Mouse (Mus musculus) liver, adult 2 months (tissue): Measurements from ENCODE around the gene Scyl3. TPM values are rescaled to one million over a fixed set of nuclear protein-coding genes. Genes with fewer than 3 reads are reported as not detected.
A peak's percentile ranks its signal among the peaks of the same experiment; 100 is the strongest.

ENCODE experiments used
- DNase-seq: peaks from one replicate; pipeline ENCODE4 v3.0.0-alpha.2; 2011; ENCODE audit warnings: low read depth, low spot score; ENCODE audit errors: extremely low read depth
- H3K27ac ChIP-seq: fragments of 200-500 bp; replicated peaks from 2 replicates; pipeline ENCODE4 v1.5.1; 2012; ENCODE audit warnings: low read depth, mild to moderate bottlenecking, control low read depth, inconsistent platforms, low read length; ENCODE audit not compliant: insufficient read depth
- H3K27me3 ChIP-seq: fragments of 200-500 bp; 2 replicates; pipeline ENCODE4 v1.6.1; 2012; ENCODE audit warnings: mild to moderate bottlenecking, moderate library complexity, low read length, inconsistent platforms; ENCODE audit not compliant: control insufficient read depth, insufficient read depth
- H3K36me3 ChIP-seq: fragments of 200-500 bp; 2 replicates; pipeline ENCODE4 v1.6.1; 2012; ENCODE audit warnings: low read length, inconsistent platforms; ENCODE audit not compliant: control insufficient read depth, insufficient read depth
- H3K4me1 ChIP-seq: fragments of 200-500 bp; 2 replicates; pipeline ENCODE4 v1.6.1; 2011; ENCODE audit warnings: low read length; ENCODE audit not compliant: control insufficient read depth, insufficient read depth
- H3K4me3 ChIP-seq: fragments of 200-500 bp; 2 replicates; pipeline ENCODE4 v1.5.1; 2011; ENCODE audit warnings: low read depth, mild to moderate bottlenecking, control low read depth, low read length, moderate library complexity; ENCODE audit not compliant: insufficient read depth
- H3K79me2 ChIP-seq: fragments of 200-500 bp; 2 replicates; pipeline ENCODE4 v1.6.1; 2012; ENCODE audit warnings: inconsistent platforms, mild to moderate bottlenecking, low read length, moderate library complexity; ENCODE audit not compliant: control insufficient read depth, insufficient read depth
- H3K9ac ChIP-seq: fragments of 200-500 bp; 2 replicates; pipeline ENCODE4 v1.6.1; 2012; ENCODE audit warnings: low read depth, mild to moderate bottlenecking, control low read depth, inconsistent platforms, low read length
- CTCF ChIP-seq: fragments of 200-500 bp; IDR thresholded peaks from 2 replicates; pipeline ENCODE4 v1.5.1; 2011; ENCODE audit warnings: low read depth, low read length, control low read depth
- POLR2A ChIP-seq: fragments of 200-500 bp; IDR thresholded peaks from 2 replicates; pipeline ENCODE4 v1.6.1; 2011; ENCODE audit warnings: low read length, control low read depth; ENCODE audit not compliant: insufficient read depth; ENCODE audit errors: extremely low read depth
- WGBS: fragments of 180-500 bp; shearing (Covaris S2); methylation state at CpG from one replicate; pipeline ENCODE4 v1.1.7; 2018; 5-methylcytosine and 5-hydroxymethylcytosine counted together
- polyA plus RNA-seq: library from polyadenylated mRNA; depleted of rRNA; stranded (reverse); fragments of >200 nt; gene quantifications from 2 replicates; pipeline ENCODE4 v1.2.3, GENCODE M21; 2012
- total RNA-seq: library from RNA; depleted of rRNA; stranded (reverse); fragments of >200 nt; gene quantifications from 2 replicates; pipeline ENCODE4 v1.2.3, GENCODE M21; 2014

The Scyl3 gene
- total and polyA plus RNA-seq, 2 experiments = 7.0 to 9.6 TPM

GRCm38 (mm10) chr1:163911981-163912380 lies 16.9 kb upstream of the Scyl3 start:
- 92% methylated on average over 11 of the region's 11 CpGs for WGBS
- TF ChIP-seq CTCF (no peak), POLR2A (no peak)
- no peak for DNase-seq
- H3K79me2 ChIP-seq = no peaks in the 10 kb centered on the region
- H3K27ac ChIP-seq = no peak overlapping the region
- no peak overlapping the region for H3K9ac ChIP-seq
- no peak overlapping the region for H3K4me3 ChIP-seq
- no peaks in the 10 kb centered on the region for H3K36me3 ChIP-seq
- no peaks in the 10 kb centered on the region for H3K4me1 ChIP-seq
- no peaks in the 10 kb centered on the region for H3K27me3 ChIP-seq

DNA sequence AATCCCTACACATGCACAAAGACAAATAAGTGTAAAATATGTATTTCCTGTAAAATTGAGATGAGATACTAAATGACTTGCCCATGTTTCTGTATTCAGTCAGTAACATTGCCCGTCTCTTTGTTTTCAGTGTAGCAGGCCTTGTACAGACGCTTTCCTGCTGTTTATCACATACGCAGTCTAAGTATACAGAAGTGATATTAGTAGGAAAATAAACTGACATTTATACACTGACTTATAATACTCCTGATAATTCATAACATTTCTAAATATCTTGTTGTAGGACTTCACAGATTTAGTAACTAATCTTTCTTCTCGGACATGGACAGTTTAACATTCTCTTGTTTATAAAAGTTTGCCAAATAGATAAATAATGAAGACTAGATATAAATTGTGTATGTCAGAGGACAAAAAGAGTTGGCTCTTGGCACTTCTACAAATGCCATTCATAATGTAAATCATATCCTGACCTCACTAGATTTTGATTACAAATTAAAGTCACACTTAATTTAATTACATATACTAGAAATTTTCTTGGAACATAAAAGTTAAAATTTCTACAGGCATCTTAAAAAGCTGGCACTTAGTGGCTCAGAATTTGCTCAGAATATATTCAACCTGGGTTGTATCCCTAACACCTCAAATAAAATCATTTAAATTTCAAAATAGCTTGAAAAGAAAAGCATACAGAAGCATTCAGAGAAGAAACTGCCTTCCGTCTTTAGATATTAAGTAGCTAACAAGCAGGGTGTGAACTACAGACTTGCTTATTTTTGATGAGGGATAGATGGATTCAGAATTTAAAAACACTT lies 11.3 kb upstream of the Scyl3 start:
- DNase-seq = no peak
- H3K4me3 ChIP-seq = no peak overlapping the region
- H3K79me2 ChIP-seq = no peaks in the 10 kb centered on the region
- H3K27ac ChIP-seq = no peak overlapping the region
- WGBS = 88% methylated on average over 5 of the region's 5 CpGs
- H3K36me3 ChIP-seq = no peaks in the 10 kb centered on the region
- no peak overlapping the region for H3K9ac ChIP-seq
- no peak for TF ChIP-seq POLR2A
- no peak for TF ChIP-seq CTCF
- H3K4me1 ChIP-seq = no peaks in the 10 kb centered on the region; the same call in 1 of the 2 replicates
- no peaks in the 10 kb centered on the region for H3K27me3 ChIP-seq

DNA sequence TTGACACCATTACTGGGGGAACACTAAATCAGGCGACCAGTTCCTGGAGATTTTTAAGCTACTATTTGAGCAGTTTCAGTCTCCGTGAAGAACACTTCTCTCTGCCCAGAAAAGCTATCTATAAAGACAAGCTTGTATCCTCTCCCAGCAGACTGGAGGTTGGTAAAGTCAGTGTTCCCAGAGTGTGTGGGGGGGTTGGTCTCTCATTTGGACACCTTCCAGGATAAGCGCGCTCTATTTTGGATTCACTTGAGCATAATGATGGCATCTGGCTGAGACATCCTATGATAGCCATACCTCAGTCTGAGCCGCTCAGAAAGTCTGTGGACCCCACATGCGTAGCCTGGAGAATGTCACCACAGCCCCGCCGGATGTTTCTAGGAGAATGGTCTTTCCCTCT lies 4.8 kb upstream of the Scyl3 start:
- DNase-seq = no peak
- H3K79me2 ChIP-seq = no peaks in the 10 kb centered on the region
- H3K27ac ChIP-seq = no peak overlapping the region
- H3K9ac ChIP-seq = no peak overlapping the region
- H3K36me3 ChIP-seq = no peaks in the 10 kb centered on the region
- WGBS = 83% methylated on average over 8 of the region's 8 CpGs
- no peak overlapping the region for H3K4me3 ChIP-seq
- no peaks in the 10 kb centered on the region; the same call in 1 of the 2 replicates for H3K4me1 ChIP-seq
- TF ChIP-seq CTCF (no peak), POLR2A (no peak)
- no peaks in the 10 kb centered on the region for H3K27me3 ChIP-seq

DNA sequence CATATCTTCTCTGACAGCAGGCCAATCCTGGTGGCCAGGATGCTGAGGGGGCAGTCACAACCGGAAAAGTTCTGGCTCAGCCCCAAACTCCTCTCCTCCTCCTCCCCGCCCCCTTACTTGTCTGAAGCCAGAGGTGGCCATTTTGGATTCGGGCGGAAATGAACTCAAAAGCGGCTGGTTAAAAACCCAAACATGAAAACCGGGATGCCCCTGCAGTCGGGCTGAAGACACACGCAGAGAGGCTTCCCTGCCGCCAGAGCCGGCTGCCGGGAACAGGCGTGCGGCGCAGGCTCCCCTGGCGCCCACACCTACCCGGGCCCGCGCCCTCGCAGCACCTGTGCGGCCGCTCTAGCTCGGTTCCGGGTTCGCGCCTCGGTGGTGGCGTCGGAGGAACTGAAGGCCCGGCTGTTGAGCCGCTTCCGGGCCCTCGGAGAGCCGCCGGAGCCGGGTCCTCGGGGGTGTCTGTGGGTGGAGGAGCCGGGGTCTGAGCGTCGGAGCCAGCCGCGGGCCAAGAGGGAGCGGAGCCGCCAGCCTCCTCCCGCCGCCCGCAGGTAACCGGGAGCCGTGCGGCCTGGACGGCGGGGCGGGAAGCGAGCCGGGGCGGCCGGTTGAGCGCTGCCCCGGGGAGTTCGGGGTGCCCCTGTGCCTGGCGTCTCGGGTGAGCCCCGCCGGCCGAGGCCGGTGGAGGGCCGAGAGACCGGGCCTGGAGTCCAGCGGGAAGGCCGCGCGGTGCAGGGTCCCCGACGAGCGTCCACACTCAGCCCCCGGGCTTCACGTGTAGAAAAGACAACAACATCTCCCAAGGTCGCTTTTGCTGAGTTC lies 947 bp downstream of the Scyl3 start:
- WGBS = under 1% methylated on average over 77 of the region's 77 CpGs

GRCm38 (mm10) chr1:163930458-163930794 lies 1.5 kb downstream of the Scyl3 start:
- TF ChIP-seq POLR2A (no peak), CTCF (no peak)
- Histone ChIP-seq H3K9ac (peak overlapping the region; percentile 96), H3K27ac (peak overlapping the region; percentile 96), H3K4me1 (peaks cover 8% of the 10 kb centered on the region), H3K27me3 (no peaks in the 10 kb centered on the region), H3K36me3 (peaks cover 21% of the 10 kb centered on the region), H3K79me2 (peaks cover 18% of the 10 kb centered on the region), H3K4me3 (peak overlapping the region; percentile 99)
- under 1% methylated on average over 12 of the region's 12 CpGs for WGBS
- peak; percentile 61 for DNase-seq

More for the DNA sequence above, 947 bp downstream of the Scyl3 start:
- peaks cover 8% of the 10 kb centered on the region for H3K4me1 ChIP-seq
- H3K27ac ChIP-seq = peak overlapping the region; percentile 96
- TF ChIP-seq POLR2A (0 out of 2 replicates have a peak, but pooled peaks have one; percentile 33), CTCF (no peak)
- peak; percentile 77 for DNase-seq
- H3K9ac ChIP-seq = peak overlapping the region; percentile 96
- H3K4me3 ChIP-seq = peak overlapping the region; percentile 99
- peaks cover 18% of the 10 kb centered on the region for H3K79me2 ChIP-seq
- H3K27me3 ChIP-seq = no peaks in the 10 kb centered on the region
- H3K36me3 ChIP-seq = peaks cover 16% of the 10 kb centered on the region
